Mouse (Mus musculus) thymus, postnatal 4 days (tissue): ENCODE data around the gene Muc1.

Experiments
- DNase-seq: peaks from one replicate; pipeline ENCODE4 v3.0.0; 2021

Muc1 gene

GRCm38 (mm10) chr3:89238494-89238893 is 9.6 kb downstream of the Muc1 start:
- DNase-seq, result no peak

GRCm38 (mm10) chr3:89242331-89242895 is 13.6 kb downstream of the Muc1 start:
- peak; percentile 54 for DNase-seq

- peak; percentile 87 for DNase-seq
Measured at GRCm38 (mm10) chr3:89243609-89244008, 14.8 kb downstream of the Muc1 start.

- DNase-seq, result peak; percentile 67
Measured at GRCm38 (mm10) chr3:89244158-89244981, 15.5 kb downstream of the Muc1 start.

- DNase-seq, result peak; percentile 79
Measured at GRCm38 (mm10) chr3:89244982-89245687, 16.3 kb downstream of the Muc1 start.

GRCm38 (mm10) chr3:89245688-89246171 is 16.9 kb downstream of the Muc1 start, which contains the start of gene Krtcap2:
TSS of gene Krtcap2 (plus strand) at chr3:89245966.
- peak; percentile 59 for DNase-seq

GRCm38 (mm10) chr3:89246261-89247100 is 17.6 kb downstream of the Muc1 start, which contains the start of gene Trim46:
TSS of gene Trim46 (minus strand) at chr3:89246309.
- peak; percentile 91 for DNase-seq

- no peak for DNase-seq
Measured at GRCm38 (mm10) chr3:89247466-89247865, 18.6 kb downstream of the Muc1 start.

GRCm38 (mm10) chr3:89250435-89251040 is 21.7 kb downstream of the Muc1 start:
- peak; percentile 81 for DNase-seq

- DNase-seq, result peak; percentile 81
Measured at GRCm38 (mm10) chr3:89251365-89251895, 22.6 kb downstream of the Muc1 start.

- DNase-seq, result no peak
Measured at GRCm38 (mm10) chr3:89254994-89255393, 26.1 kb downstream of the Muc1 start.

GRCm38 (mm10) chr3:89256177-89256576 is 27.3 kb downstream of the Muc1 start:
- DNase-seq, result no peak

GRCm38 (mm10) chr3:89259076-89259475 is 30.2 kb downstream of the Muc1 start, which contains the start of gene Dpm3:
TSS of gene Dpm3 (plus strand) at chr3:89259358.
- DNase-seq, result no peak

GRCm38 (mm10) chr3:89260211-89260610 is 31.4 kb downstream of the Muc1 start:
- no peak for DNase-seq

- DNase-seq, result no peak
Measured at GRCm38 (mm10) chr3:89262417-89262816, 33.6 kb downstream of the Muc1 start.

GRCm38 (mm10) chr3:89266439-89266893 is 37.6 kb downstream of the Muc1 start:
- DNase-seq, result peak; percentile 82

GRCm38 (mm10) chr3:89268916-89269315 is 40.1 kb downstream of the Muc1 start:
- DNase-seq, result no peak

- DNase-seq, result peak; percentile 90
Measured at GRCm38 (mm10) chr3:89270051-89270755, 41.3 kb downstream of the Muc1 start, which contains the start of gene Slc50a1. TSS of gene Slc50a1 (minus strand) at chr3:89270570.

GRCm38 (mm10) chr3:89270891-89271290 is 42.0 kb downstream of the Muc1 start:
- peak; percentile 44 for DNase-seq

GRCm38 (mm10) chr3:89271760-89272159 is 42.9 kb downstream of the Muc1 start:
- DNase-seq, result no peak

GRCm38 (mm10) chr3:89276061-89276460 is 47.2 kb downstream of the Muc1 start:
- DNase-seq, result no peak
